Mouse (Mus musculus): Measurements from ENCODE around the gene Kmt5b. TPM values are rescaled to one million over a fixed set of nuclear protein-coding genes. Genes with fewer than 3 reads are reported as not detected.

Kmt5b gene
- polyA plus RNA-seq, 1 experiment from 2014 or later: 52.7 TPM

GRCm38 (mm10) chr19:3736001-3736400, 31.2 kb upstream of the Kmt5b start:
- no peak for ATAC-seq (ENCODE audit: low FRiP score)
- H3K27me3 ChIP-seq (ENCODE audit: control insufficient read depth, insufficient read depth, low read length): no peaks in the 10 kb centered on the region
- H3K27ac ChIP-seq (ENCODE audit: low read depth, low read length): no peak overlapping the region
- H3K4me2 ChIP-seq (replicated peaks; ENCODE audit: low read depth, low read length): no peak overlapping the region
- no peaks in the 10 kb centered on the region for H3K4me1 ChIP-seq (replicated peaks; ENCODE audit: control insufficient read depth, insufficient read depth, low read length)
- 90% methylated on average over 3 of the region's 3 CpGs for WGBS
- DNase-seq (ENCODE audit: low spot score): no peak
- H3K4me3 ChIP-seq (ENCODE audit: low read depth, low read length): no peak overlapping the region
- no peaks in the 10 kb centered on the region for H3K36me3 ChIP-seq (ENCODE audit: control insufficient read depth, insufficient read depth, low read length)
- H3K9ac ChIP-seq (ENCODE audit: low read depth, low read length): no peak overlapping the region
- H3K9me3 ChIP-seq (ENCODE audit: control insufficient read depth, low read length): no peaks in the 10 kb centered on the region

- H3K4me3 ChIP-seq (ENCODE audit: low read depth, low read length): no peak overlapping the region
- H3K4me2 ChIP-seq (replicated peaks; ENCODE audit: low read depth, low read length): no peak overlapping the region
- H3K4me1 ChIP-seq (replicated peaks; ENCODE audit: control insufficient read depth, insufficient read depth, low read length): no peaks in the 10 kb centered on the region
- no peaks in the 10 kb centered on the region for H3K9me3 ChIP-seq (ENCODE audit: control insufficient read depth, low read length)
- no peak for ATAC-seq (ENCODE audit: low FRiP score)
- H3K9ac ChIP-seq (ENCODE audit: low read depth, low read length): no peak overlapping the region
- no peaks in the 10 kb centered on the region for H3K36me3 ChIP-seq (ENCODE audit: control insufficient read depth, insufficient read depth, low read length)
- no peak for DNase-seq (ENCODE audit: low spot score)
- 92% methylated on average over 7 of the region's 7 CpGs for WGBS
- H3K27ac ChIP-seq (ENCODE audit: low read depth, low read length): no peak overlapping the region
- H3K27me3 ChIP-seq (ENCODE audit: control insufficient read depth, insufficient read depth, low read length): no peaks in the 10 kb centered on the region
Measured at GRCm38 (mm10) chr19:3739650-3740049, 27.6 kb upstream of the Kmt5b start.

- Histone ChIP-seq H3K9ac (ENCODE audit: low read depth, low read length) (0 out of 2 replicates have a peak overlapping the region, but pooled peaks have one; percentile 31), H3K27me3 (ENCODE audit: control insufficient read depth, insufficient read depth, low read length) (no peaks in the 10 kb centered on the region), H3K36me3 (ENCODE audit: control insufficient read depth, insufficient read depth, low read length) (no peaks in the 10 kb centered on the region), H3K4me3 (ENCODE audit: low read depth, low read length) (no peak overlapping the region), H3K27ac (ENCODE audit: low read depth, low read length) (peak overlapping the region; percentile 36; the same call in 1 of the 2 replicates), H3K4me1 (replicated peaks; ENCODE audit: control insufficient read depth, insufficient read depth, low read length) (no peaks in the 10 kb centered on the region), H3K9me3 (ENCODE audit: control insufficient read depth, low read length) (no peaks in the 10 kb centered on the region), H3K4me2 (replicated peaks; ENCODE audit: low read depth, low read length) (no peak overlapping the region)
- 52% methylated on average over 4 of the region's 4 CpGs for WGBS
- no peak for ATAC-seq (ENCODE audit: low FRiP score)
- peak; percentile 10 for DNase-seq (ENCODE audit: low spot score)
Measured at GRCm38 (mm10) chr19:3742716-3743115, 24.5 kb upstream of the Kmt5b start.

GRCm38 (mm10) chr19:3743362-3743761, 23.9 kb upstream of the Kmt5b start:
- no peaks in the 10 kb centered on the region for H3K27me3 ChIP-seq (ENCODE audit: control insufficient read depth, insufficient read depth, low read length)
- H3K4me2 ChIP-seq (replicated peaks; ENCODE audit: low read depth, low read length): no peak overlapping the region
- H3K4me1 ChIP-seq (replicated peaks; ENCODE audit: control insufficient read depth, insufficient read depth, low read length): no peaks in the 10 kb centered on the region
- ATAC-seq (ENCODE audit: low FRiP score): 0 out of 2 replicates have a peak, but pooled peaks have one; percentile 30
- no peak overlapping the region for H3K9ac ChIP-seq (ENCODE audit: low read depth, low read length)
- H3K36me3 ChIP-seq (ENCODE audit: control insufficient read depth, insufficient read depth, low read length): no peaks in the 10 kb centered on the region
- no peak overlapping the region for H3K4me3 ChIP-seq (ENCODE audit: low read depth, low read length)
- DNase-seq (ENCODE audit: low spot score): peak; percentile 27
- 85% methylated on average over 6 of the region's 7 CpGs for WGBS
- no peak overlapping the region for H3K27ac ChIP-seq (ENCODE audit: low read depth, low read length)
- no peaks in the 10 kb centered on the region for H3K9me3 ChIP-seq (ENCODE audit: control insufficient read depth, low read length)

- DNase-seq (ENCODE audit: low spot score): peak; percentile 80
- no peaks in the 10 kb centered on the region for H3K36me3 ChIP-seq (ENCODE audit: control insufficient read depth, insufficient read depth, low read length)
Measured at GRCm38 (mm10) chr19:3743851-3744512, 23.2 kb upstream of the Kmt5b start.

GRCm38 (mm10) chr19:3752621-3753239, 14.5 kb upstream of the Kmt5b start:
- no peaks in the 10 kb centered on the region for H3K27me3 ChIP-seq (ENCODE audit: control insufficient read depth, insufficient read depth, low read length)
- no peaks in the 10 kb centered on the region for H3K4me1 ChIP-seq (replicated peaks; ENCODE audit: control insufficient read depth, insufficient read depth, low read length)
- H3K9ac ChIP-seq (ENCODE audit: low read depth, low read length): no peak overlapping the region
- H3K9me3 ChIP-seq (ENCODE audit: control insufficient read depth, low read length): no peaks in the 10 kb centered on the region
- no peaks in the 10 kb centered on the region for H3K36me3 ChIP-seq (ENCODE audit: control insufficient read depth, insufficient read depth, low read length)
- no peak overlapping the region for H3K4me2 ChIP-seq (replicated peaks; ENCODE audit: low read depth, low read length)
- ATAC-seq (ENCODE audit: low FRiP score) (no peak), DNase-seq (ENCODE audit: low spot score) (no peak)
- no peak overlapping the region for H3K27ac ChIP-seq (ENCODE audit: low read depth, low read length)
- H3K4me3 ChIP-seq (ENCODE audit: low read depth, low read length): no peak overlapping the region
- WGBS: 62% methylated on average over 8 of the region's 8 CpGs

More at GRCm38 (mm10) chr19:3743851-3744512, 23.2 kb upstream of the Kmt5b start:
- H3K27ac ChIP-seq (ENCODE audit: low read depth, low read length): peak overlapping the region; percentile 80
- no peaks in the 10 kb centered on the region for H3K4me1 ChIP-seq (replicated peaks; ENCODE audit: control insufficient read depth, insufficient read depth, low read length)
- peak overlapping the region; percentile 60 for H3K4me2 ChIP-seq (replicated peaks; ENCODE audit: low read depth, low read length)
- H3K27me3 ChIP-seq (ENCODE audit: control insufficient read depth, insufficient read depth, low read length): no peaks in the 10 kb centered on the region
- H3K4me3 ChIP-seq (ENCODE audit: low read depth, low read length): peak overlapping the region; percentile 46
- ATAC-seq (ENCODE audit: low FRiP score): peak; percentile 53; the same call in 1 of the 2 replicates
- H3K9me3 ChIP-seq (ENCODE audit: control insufficient read depth, low read length): no peaks in the 10 kb centered on the region
- peak overlapping the region; percentile 77 for H3K9ac ChIP-seq (ENCODE audit: low read depth, low read length)
- 7% methylated on average over 13 of the region's 13 CpGs for WGBS

- ATAC-seq (ENCODE audit: low FRiP score) (no peak), DNase-seq (ENCODE audit: low spot score) (no peak)
- H3K4me1 ChIP-seq (replicated peaks; ENCODE audit: control insufficient read depth, insufficient read depth, low read length): no peaks in the 10 kb centered on the region
- H3K9me3 ChIP-seq (ENCODE audit: control insufficient read depth, low read length): no peaks in the 10 kb centered on the region
- WGBS: 92% methylated on average over 1 of the region's 1 CpGs
- no peak overlapping the region for H3K9ac ChIP-seq (ENCODE audit: low read depth, low read length)
- H3K27ac ChIP-seq (ENCODE audit: low read depth, low read length): no peak overlapping the region
- H3K4me2 ChIP-seq (replicated peaks; ENCODE audit: low read depth, low read length): no peak overlapping the region
- no peaks in the 10 kb centered on the region for H3K27me3 ChIP-seq (ENCODE audit: control insufficient read depth, insufficient read depth, low read length)
- H3K36me3 ChIP-seq (ENCODE audit: control insufficient read depth, insufficient read depth, low read length): no peaks in the 10 kb centered on the region
- H3K4me3 ChIP-seq (ENCODE audit: low read depth, low read length): no peak overlapping the region
Measured at GRCm38 (mm10) chr19:3753240-3753633, 14.0 kb upstream of the Kmt5b start.

GRCm38 (mm10) chr19:3753738-3754137, 13.5 kb upstream of the Kmt5b start:
- no peak overlapping the region for H3K9ac ChIP-seq (ENCODE audit: low read depth, low read length)
- ATAC-seq (ENCODE audit: low FRiP score): no peak

GRCm38 (mm10) chr19:3757861-3758260, 9.4 kb upstream of the Kmt5b start:
- DNase-seq (ENCODE audit: low spot score) (no peak), ATAC-seq (ENCODE audit: low FRiP score) (no peak)
- Histone ChIP-seq H3K4me1 (replicated peaks; ENCODE audit: control insufficient read depth, insufficient read depth, low read length) (no peaks in the 10 kb centered on the region), H3K4me3 (ENCODE audit: low read depth, low read length) (no peak overlapping the region), H3K27me3 (ENCODE audit: control insufficient read depth, insufficient read depth, low read length) (no peaks in the 10 kb centered on the region), H3K9ac (ENCODE audit: low read depth, low read length) (no peak overlapping the region), H3K9me3 (ENCODE audit: control insufficient read depth, low read length) (no peaks in the 10 kb centered on the region), H3K36me3 (ENCODE audit: control insufficient read depth, insufficient read depth, low read length) (no peaks in the 10 kb centered on the region), H3K27ac (ENCODE audit: low read depth, low read length) (no peak overlapping the region), H3K4me2 (replicated peaks; ENCODE audit: low read depth, low read length) (no peak overlapping the region)
- 58% methylated on average over 1 of the region's 1 CpGs for WGBS

More at GRCm38 (mm10) chr19:3753738-3754137, 13.5 kb upstream of the Kmt5b start:
- WGBS: 61% methylated on average over 8 of the region's 8 CpGs
- Histone ChIP-seq H3K9me3 (ENCODE audit: control insufficient read depth, low read length) (no peaks in the 10 kb centered on the region), H3K27me3 (ENCODE audit: control insufficient read depth, insufficient read depth, low read length) (no peaks in the 10 kb centered on the region), H3K36me3 (ENCODE audit: control insufficient read depth, insufficient read depth, low read length) (no peaks in the 10 kb centered on the region), H3K4me3 (ENCODE audit: low read depth, low read length) (no peak overlapping the region), H3K27ac (ENCODE audit: low read depth, low read length) (no peak overlapping the region), H3K4me2 (replicated peaks; ENCODE audit: low read depth, low read length) (no peak overlapping the region), H3K4me1 (replicated peaks; ENCODE audit: control insufficient read depth, insufficient read depth, low read length) (no peaks in the 10 kb centered on the region)
- no peak for DNase-seq (ENCODE audit: low spot score)
